Mouse (Mus musculus): ENCODE data around the gene Myo18a. TPM values are rescaled to one million over a fixed set of nuclear protein-coding genes. Genes with fewer than 3 reads are reported as not detected.

Myo18a gene
- polyA plus RNA-seq, 1 experiment = 23.5 TPM

DNA sequence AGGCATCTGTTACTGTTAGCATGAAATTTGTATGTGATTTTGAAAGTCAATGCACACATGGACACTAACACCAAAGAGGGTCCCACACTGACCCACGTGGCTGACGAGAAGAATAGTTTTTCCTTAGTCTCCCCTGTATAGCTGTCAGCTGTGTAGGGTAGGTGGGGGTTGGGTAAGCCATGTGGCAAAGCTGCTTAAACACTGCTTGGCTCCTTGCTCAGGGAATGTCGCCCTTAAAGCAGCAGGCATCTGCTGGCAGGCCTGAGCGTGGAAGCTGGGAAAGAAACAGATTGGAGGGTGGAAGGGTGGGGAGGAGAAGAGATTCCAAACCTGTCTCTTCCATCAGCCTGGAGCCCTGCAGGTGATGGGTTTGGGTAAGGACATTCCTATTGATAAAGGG, 108.4 kb downstream of the Myo18a start:
- no peak for DNase-seq (ENCODE audit: low read depth)

DNA sequence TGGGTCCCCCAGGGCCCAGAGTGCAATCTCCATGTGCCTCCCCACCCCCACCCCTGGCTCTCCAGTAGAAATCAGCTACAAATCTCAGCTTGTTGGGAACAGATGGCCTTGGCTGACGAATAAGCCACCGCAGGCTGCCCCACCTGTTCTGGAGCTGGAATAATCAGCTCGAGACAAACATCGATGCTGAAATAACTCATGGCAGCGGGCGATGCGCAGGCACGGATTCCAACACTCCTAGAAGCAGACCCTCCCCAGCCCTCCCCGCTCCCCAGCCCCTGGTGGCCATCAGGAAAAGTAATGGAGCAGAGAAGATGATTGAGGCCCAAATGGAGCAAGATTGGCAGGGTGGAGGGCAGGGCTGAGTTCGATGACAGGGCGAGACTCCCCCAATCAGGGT, 109.2 kb downstream of the Myo18a start:
- DNase-seq (ENCODE audit: low read depth) = no peak

DNA sequence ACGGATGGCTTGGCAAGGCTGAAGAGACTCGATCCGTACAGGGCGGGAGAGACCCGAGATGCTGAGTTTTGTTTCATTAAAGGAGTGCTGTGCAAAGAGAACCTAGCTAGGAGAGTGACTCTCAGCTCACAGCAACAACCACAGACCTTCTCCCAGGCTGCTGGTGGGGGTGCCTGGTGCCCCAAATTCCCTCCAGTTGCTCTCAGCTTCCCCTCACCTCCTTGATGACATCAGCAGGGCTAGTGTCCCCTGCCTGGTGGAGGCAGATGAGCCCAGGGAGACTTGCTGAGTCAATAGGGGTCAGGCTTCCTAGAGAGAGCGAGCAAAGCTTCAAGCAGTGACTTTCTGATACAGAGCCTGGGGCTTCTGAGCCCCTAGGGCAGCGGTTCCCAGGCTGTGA, 109.6 kb downstream of the Myo18a start:
- no peak for DNase-seq (ENCODE audit: low read depth)

DNA sequence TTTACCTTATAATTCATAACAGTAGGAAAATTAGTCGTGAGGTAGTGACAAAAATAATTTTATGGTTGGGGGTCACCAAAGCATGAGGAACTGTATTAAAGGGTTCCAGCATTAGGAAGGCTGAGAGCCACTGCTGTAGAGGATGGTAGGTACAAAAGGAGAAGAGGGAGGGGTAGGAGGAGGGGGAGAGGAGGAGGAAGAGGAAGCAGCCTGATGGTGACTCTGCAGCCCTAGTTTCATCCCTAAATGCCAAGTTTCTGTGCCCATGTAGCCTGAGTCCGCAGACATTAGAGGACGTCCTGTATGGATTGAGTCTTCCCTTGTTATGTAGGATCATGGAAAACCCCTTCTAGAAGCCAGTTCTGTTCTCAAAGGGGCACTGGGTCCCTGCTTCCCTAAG, 110.1 kb downstream of the Myo18a start:
- DNase-seq (ENCODE audit: low read depth) = no peak

DNA sequence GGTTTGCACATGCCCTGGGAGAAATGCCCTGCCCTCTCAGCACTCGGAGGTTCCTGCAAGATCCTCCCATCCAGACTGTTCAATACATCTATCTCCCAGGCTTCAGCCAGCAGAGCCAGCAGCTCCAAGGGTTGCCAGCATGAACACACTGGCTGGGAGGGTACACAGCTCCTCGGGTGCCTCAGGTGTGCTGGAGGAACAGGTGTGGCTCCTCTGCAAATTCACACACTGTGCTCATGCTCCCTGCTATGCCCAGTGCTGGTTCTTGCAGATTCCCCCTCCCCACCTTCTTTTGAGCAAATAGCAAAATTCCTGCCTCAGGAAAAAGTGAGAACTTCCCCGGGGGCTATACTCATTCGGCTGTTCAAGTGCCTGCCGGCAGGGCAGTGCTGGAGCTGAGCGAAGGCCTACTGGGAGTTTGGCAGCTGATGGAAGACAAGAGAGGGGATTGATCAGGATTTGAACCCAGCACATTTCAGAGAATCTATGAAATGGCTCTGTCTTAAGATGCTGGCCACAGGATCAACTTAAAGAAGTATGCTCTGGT, 111.7 kb downstream of the Myo18a start:
- no peak for DNase-seq (ENCODE audit: low read depth)

DNA sequence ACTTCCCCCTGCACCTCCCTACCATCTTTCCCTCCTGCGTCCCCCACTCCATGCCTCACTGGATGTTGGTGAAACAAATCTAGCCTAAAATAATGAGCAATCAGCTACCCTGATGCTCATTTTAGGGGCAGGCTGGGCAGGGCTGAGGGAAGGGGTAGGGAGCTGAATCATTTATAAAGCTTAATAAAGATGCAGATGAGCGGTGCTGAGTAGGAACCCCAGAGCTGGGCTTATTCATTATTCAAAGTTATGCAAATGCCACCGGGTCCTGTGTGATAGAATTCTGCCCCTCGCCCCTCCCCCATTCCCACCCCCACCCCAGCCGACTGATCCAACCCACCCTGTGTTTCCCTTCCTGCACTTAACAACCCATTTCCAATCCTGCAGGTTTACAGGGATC, 112.2 kb downstream of the Myo18a start:
- DNase-seq (ENCODE audit: low read depth) = no peak

DNA sequence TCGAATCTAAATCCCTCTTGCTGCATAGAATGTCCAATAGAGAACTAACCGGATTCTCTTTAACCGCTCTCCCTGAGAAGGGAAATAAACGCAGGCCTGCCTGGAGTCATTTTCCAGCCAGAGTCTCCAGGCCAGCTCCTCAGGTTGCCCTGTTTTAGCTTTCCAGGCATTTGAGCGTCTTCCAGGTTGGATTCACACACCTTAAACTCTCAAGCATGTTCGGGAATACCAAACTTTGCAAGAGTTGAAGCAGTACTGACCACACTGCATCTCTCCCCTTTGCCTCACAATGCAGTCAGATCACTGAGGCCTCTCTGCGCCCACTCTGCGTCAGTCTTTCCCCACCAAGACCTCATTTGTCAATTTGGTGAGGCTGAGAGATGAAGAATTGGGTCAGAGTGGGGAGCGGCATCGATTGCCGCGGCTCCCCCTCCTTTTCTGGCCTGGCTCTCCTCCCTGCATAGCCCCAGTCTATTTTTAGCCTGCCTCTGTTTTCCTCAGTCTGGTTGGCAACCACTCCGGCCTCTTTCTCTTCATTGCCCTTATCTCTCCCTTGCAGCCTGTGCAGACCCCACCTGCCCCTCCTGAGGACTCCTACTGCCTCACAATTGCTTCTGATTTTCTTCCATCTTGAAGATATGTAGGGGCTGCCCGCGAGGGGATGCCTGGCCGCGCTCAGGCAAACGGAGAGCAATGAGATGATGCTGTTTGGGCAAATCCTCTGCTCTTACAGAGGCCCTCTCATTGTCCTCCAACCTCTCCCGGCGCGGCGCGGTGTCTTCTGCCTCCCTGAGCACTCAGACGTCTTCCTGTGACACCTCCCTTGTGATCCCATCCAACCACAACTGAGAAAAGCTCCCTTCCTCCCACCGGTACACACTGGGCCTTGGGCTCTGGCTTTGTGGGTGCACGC, 113.1 kb downstream of the Myo18a start:
- no peak for DNase-seq (ENCODE audit: low read depth)

DNA sequence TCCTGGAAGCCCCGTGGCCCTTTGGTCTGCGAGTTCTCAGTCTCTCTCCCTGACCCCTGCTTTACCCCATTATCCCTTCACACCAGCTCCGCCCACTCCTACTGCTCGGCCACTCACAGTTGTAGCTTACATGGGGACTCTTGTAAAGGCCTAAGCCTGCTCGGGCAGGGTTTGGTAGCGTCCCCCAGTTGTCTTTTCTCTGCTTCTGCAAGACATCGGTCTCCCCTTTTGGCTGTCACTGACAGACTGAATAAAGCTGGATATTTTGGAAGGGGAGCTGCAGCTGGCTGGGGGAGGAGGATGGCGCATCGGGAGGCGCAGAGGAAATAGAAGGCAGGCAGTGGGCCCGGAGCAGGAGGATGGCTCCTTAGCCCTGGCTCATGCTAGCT, 113.7 kb downstream of the Myo18a start:
- DNase-seq (ENCODE audit: low read depth) = no peak

DNA sequence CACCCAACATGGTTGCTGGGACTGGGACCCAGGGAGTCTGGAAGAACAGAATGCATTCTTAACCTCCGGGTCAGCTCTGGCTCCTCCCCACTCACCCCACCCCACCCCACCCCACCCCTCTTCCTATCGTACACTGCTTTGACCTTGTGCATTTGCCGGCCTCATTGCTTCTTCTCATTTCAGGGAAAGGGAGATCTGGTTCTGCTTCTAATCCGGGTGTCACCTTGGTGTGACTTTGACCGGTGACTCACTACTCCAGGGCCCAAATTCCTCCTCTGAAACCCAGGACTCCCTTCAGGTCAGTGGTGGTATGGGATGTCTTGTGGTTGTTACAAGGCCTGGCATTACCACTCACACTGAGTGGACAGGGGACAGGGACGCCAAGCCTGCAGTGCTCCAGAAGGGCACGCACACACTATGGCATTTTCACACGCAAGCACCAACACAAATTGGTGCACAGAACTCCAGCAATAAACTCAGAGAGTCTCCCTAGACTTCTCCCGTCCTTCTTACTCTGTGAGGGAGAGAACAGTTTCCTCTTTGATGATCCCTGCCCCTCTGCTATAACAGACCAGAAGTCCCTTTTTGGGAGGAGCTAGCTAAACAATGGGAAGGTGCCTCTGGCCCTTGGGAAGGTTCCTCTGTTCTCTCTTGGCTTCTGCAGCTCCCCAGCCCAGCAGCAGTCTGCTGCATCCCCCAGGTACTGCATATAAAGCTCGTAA, 121.6 kb downstream of the Myo18a start:
- DNase-seq (ENCODE audit: low read depth) = no peak

DNA sequence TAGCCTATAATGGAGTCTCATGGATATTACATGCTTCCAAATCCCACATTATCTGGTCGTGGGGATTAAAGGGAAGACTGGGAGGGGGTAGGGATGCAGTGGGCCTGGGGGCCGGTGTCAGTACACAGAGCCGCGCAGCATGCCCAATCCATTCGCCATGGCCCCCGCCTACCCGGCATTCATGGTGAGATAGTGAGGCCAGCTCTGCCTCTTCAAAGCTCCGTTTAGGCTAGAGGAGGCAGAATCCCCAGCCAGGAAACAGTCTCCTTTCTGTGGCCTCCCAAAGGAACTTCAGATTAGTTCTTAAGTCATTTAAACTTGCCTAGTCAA, 122.2 kb downstream of the Myo18a start:
- no peak for DNase-seq (ENCODE audit: low read depth)

DNA sequence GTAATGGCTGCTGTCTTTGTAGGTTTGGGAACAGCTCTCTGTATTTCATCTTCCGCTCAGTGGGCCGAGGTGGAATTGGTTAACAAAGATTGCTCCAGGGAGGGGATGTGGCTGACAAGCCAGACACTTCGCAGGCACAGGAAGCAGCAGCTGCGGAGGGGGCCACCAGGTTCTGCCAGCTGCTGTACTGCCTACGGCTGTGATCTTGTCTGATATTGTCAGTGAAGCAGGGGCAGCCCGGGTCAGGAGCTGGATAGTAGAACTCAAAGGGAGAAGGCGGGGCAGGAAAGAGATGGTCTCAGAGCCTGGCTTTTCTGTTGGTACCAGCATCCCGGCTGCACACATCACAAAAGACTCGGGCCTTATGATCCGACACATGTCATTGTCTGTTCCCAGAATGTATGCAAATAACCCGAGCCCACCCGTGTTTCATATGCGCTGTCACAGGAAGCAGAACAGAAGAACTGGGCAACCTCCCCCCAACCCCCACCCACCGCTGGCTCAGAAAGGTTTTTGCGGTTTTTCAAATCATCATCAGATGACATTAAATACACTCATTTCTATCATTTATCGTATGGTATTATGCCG, 124.4 kb downstream of the Myo18a start:
- no peak for DNase-seq (ENCODE audit: low read depth)

DNA sequence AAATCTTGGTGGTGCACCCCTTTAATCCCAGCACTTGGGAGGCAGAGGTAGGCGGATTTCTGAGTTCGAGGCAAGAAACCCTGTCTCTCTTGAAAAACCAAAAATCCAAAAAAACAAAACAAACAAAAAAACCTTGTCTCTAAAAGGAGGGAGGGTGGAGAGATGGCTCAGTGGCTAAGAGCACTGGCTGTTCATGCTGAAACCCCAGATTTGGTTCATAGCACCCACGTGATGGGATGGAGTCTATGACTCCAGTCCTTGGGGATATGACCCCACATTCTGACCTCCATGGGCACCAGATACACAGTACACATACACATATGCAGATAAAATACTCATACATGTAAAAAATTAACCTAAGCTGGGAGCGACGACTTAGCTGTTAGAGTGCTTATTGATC, 125.8 kb downstream of the Myo18a start:
- no peak for DNase-seq (ENCODE audit: low read depth)

DNA sequence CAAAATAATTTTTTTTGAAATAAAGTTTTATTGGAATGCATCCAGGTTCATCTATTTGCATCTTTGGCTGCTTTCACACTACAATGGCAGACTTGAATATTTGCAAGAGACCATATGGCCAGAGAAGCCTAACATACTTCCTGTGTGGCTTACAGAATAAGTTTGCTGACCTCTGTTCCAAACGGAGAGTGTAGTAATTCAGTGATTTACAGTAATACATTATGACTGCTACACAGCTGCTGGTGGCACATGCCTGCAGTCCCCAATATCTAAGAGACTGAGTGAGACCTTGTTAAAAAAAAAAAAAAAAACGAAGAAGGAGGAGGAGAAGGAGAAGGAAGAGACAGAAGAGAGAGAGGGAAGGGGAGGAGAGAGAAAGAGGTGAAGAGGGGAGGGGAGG, 126.4 kb downstream of the Myo18a start:
- no peak for DNase-seq (ENCODE audit: low read depth)

DNA sequence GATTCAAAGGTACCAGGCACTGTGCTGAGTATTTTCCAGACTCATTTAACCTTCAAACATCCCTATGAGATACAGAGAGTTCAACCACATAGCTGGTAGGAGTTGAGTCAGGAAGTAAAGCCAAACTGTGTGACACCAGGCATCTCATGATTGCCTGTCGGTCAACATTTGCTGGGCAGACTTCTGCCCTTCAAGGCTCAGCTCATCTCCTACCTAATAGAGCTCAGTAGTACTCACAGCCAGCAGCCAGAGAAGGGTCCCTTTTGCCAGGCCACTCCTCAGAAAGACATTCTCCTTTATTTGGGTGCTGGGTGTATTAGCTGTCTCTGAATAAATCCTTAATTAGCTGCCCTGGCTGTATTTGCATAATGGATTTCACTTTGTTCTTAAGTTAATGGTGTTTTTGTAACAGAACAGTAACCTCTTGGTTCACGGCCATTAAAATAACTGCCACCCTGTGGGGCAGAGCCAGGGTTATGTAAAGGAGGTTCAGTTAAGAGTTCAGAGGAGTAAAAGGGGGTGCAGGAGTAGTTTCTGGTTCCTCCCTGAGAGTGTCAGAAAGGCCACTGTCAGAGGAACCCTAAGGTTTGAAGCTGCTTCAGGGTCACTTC, 127.7 kb downstream of the Myo18a start:
- DNase-seq (ENCODE audit: low read depth) = no peak

DNA sequence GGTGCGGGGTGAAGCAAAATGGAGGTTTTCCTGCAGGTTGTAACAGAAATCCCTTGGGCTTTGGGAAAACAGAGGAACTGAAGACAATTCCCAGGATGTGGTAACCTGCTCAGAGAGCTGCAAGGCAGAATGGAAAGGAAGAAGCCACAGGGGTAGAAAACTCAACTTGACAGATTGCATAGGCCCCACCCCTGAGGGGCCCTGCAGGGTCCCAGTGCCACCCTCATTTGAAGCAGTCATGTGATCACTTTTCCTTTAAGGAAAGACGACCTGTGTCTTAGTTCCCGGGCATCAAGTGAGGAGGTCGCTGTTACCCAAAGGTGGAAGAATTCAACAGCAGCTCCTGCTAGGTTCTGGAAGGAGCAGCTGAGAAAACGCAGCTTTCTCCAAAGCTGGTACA, 129.8 kb downstream of the Myo18a start:
- no peak for DNase-seq (ENCODE audit: low read depth)

DNA sequence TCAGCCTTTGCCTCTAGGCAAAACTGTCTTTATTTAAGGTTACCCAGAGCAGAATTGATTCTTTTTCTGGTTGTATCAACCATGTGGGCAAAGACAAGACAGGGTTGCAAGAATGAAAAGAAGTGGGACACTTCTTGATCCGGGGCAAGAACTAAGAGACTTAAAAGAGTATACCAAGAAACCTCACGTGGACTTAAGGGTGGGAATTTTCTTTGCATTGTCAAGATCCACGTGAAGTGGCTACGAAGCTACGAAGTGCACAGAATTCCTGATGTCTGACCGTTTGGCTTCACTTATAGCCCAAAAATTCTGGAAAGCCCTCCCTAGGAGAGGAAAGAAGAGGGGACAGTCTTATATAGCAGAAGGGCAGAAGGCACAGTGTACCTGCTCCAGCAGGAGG, 130.2 kb downstream of the Myo18a start:
- DNase-seq (ENCODE audit: low read depth) = no peak

DNA sequence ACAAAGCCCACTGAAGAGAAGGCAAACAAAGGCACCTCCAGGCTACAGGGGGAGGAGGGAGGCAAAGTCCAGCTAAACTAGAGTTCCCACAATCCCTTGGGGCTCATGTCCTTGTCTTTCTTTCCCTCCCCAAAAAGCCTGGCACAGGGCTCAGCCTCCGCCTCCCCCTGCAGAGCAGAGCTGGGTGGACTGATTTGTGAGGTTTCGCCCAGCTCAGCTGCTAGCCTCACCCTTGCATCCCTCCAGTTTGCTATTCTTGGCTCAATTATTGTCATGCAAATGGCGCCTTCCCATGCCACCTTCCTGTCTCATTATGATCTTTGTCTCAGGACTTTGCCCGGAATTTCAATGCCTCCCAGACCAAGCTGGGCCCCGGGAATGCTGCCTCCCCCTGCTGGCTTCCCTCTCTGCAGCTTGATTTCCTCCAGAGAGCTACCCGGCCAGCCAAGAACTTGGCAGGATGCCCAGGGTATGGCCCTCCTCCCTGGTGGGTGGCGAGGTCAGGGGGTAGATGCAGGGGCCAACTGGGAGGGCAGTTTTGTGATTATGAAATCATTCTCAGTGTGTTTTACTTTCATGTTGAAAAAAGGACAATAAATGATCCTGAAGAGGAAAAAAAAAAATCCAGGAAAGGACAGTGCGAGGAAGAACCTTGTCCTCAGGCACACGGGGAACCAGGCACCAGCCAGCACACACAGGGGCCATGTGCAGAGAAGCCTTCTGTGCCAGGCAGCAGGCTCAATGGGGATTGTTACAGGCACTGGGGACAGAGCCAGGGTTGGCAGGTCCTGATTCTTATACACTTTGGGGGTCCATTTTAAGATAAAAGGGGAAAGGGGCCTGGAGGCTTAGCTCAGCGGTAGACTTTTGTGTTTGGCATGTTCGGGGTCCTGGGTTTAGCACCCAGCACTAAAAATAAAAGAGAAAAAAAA, 131.0 kb downstream of the Myo18a start, which contains the start of gene Pipox:
Pipox (minus strand) TSS at position 310 of the 932 bp plus-strand sequence.
- DNase-seq (ENCODE audit: low read depth) = no peak

DNA sequence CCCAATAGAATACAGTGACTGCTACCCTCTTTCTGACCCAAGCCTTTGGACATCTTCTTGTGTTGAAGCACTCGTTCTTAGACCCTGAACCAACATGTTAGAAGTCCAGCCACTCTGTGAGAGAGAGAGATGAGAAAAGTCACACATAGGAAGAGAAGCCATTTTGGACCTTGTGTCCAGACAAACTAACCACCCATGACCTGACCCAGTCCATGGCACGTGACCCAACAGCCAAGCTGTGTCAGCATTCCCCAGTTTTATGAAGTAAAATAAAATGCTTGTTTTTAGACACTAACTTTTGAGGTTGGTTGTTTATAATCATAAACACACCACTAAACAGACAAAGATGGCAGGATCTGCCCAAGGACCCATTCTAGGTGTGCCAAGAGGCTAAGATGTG, 131.9 kb downstream of the Myo18a start:
- no peak for DNase-seq (ENCODE audit: low read depth)

DNA sequence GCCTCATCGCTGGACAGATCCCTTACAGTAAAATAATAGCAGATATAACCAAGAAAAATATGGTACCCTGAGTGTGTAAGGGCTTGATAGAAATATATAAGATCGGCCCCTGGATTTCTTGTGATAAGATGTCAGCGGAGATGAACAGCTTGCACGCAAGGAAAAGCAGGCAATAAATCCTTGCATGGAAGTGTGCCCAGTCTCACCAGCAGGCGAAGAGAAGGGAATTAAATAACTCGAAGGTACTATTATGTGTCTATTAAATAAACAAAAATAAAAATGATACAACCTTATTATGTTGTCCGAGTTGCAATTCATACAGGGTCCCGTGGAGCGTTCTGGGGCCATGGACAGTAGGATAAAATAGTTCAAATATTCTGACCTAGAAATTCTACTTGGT, 133.0 kb downstream of the Myo18a start:
- no peak for DNase-seq (ENCODE audit: low read depth)

DNA sequence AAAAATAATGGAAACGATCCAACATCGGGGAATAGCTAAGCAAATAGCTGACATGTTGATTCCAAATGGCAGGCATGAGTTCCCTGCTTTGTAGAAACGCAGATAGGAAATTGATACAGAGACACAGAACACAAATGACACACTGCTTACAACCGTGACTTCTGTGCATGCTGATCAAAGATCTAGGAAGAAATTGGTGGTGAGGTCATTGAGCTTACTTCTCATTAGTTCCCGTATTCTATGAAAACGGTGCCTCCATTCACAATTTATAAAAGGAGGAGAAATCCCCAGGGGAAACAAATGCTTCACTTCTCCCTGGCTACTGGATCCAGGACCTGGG, 133.4 kb downstream of the Myo18a start:
- no peak for DNase-seq (ENCODE audit: low read depth)
